In the genomic region with DNA sequence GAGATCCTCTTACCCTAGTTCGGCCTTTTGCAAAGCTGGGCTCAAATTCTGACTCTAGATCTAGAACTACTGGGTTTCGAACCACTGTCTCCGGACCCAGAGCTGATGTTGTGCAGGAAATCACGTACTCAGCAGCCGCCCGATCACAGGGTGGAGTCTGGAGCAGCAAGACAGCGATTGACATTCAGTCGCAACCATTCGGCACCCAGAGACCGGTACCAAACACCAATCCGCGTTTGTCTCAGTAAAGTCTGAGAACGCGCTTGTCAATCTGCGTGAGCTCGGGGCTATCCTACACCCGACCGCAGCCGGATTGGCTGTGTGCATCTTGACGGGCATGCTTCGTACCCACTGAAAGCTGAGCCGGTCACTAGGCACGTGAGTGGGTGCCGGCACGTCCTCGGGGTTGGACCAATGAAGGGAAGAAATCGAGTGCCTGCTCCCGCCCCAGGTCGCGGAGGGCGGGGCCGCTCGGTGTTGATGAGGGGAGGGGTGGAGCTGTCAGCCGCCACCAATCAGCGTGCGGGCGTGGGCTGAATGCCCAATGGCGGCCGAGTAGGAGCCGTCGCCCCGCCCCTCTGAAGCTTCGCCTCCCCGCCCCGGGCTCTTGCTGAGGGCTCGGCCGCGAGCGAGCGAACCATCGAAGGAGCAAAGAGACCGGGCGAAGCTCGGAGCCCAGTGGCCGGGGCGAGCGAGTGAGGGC, we compare ENCODE assay signal across 8 mouse cellular contexts. TPM values are rescaled to one million over a fixed set of nuclear protein-coding genes. Genes with fewer than 3 reads are reported as not detected.
DNase-seq lines count a peak whose midpoint lies in the region; ATAC-seq and TF ChIP-seq lines count a peak whose summit lies in the region.

A gene (plus strand): TSS at position 613 of the 703 bp plus-strand sequence.

- under 1% methylated on average over 50 of the region's 57 CpGs for WGBS in heart, embryonic 11.5 days (ENCODE audit: insufficient replicate concordance)
- under 1% methylated on average over 54 of the region's 57 CpGs for WGBS in kidney, embryonic 16.5 days
- under 1% methylated on average over 56 of the region's 57 CpGs for WGBS in liver, adult 2 months

- H3K27me3 ChIP-seq in C2C12 (ENCODE audit: control insufficient read depth, insufficient read depth, insufficient read length) = no peaks in the 10 kb centered on the region
- H3K27me3 ChIP-seq in erythroblast, embryonic 14.5 days (ENCODE audit: control insufficient read depth) = no peaks in the 10 kb centered on the region
- H3K27me3 ChIP-seq in heart, embryonic 11.5 days (ENCODE audit: control insufficient read depth, insufficient read depth, low read length) = no peaks in the 10 kb centered on the region
- no peaks in the 10 kb centered on the region for H3K27me3 ChIP-seq in kidney, embryonic 16.5 days (ENCODE audit: insufficient read depth, low read length)
- no peaks in the 10 kb centered on the region for H3K27me3 ChIP-seq in liver, adult 2 months (ENCODE audit: control insufficient read depth, insufficient read depth, low read length)
- no peaks in the 10 kb centered on the region for H3K27me3 ChIP-seq in myocyte (ENCODE audit: control insufficient read depth, insufficient read depth, insufficient read length)
- no peaks in the 10 kb centered on the region for H3K27me3 ChIP-seq in splenic B cell, adult 2 months (ENCODE audit: control insufficient read depth, insufficient read depth, low read length, poor library complexity, severe bottlenecking)

- H3K4me2 ChIP-seq in heart, embryonic 11.5 days = peak within 1 kb of the TSS; percentile 96
- H3K4me2 ChIP-seq in kidney, embryonic 16.5 days (replicated peaks; ENCODE audit: low read depth, low read length) = peak within 1 kb of the TSS; percentile 96
- H3K4me2 ChIP-seq in myocyte (ENCODE audit: low read depth) = peak within 1 kb of the TSS; percentile 79

- TF ChIP-seq POLR2A in brain, embryonic 14.5 days (IDR thresholded peaks at IDR 0.05; ENCODE audit: borderline replicate concordance, extremely low read depth, insufficient read depth, insufficient read length, poor library complexity, severe bottlenecking) = peak; percentile 91
- peak; percentile 60; the same call in 1 of the 2 replicates for TF ChIP-seq POLR2A in liver, adult 2 months (IDR thresholded peaks at IDR 0.05; ENCODE audit: extremely low read depth, insufficient read depth, low read length)
- peak; percentile 83 for TF ChIP-seq POLR2A in myocyte (IDR thresholded peaks at IDR 0.05; ENCODE audit: insufficient read length, low read depth)

- H3K27ac ChIP-seq in heart, embryonic 11.5 days (ENCODE audit: low read depth, low read length) = peak within 1 kb of the TSS; percentile 95
- peak within 1 kb of the TSS; percentile 87 for H3K27ac ChIP-seq in kidney, embryonic 16.5 days (ENCODE audit: low read length)
- peak within 1 kb of the TSS; percentile 59 for H3K27ac ChIP-seq in liver, adult 2 months (replicated peaks; ENCODE audit: insufficient read depth, low read depth, low read length)

- peak; percentile 100 for DNase-seq in brain, embryonic 14.5 days (ENCODE audit: low read depth)
- peak; percentile 99 for DNase-seq in liver, adult 2 months (ENCODE audit: extremely low read depth, low read depth, low spot score)
- peak; percentile 99 for DNase-seq in splenic B cell, adult 2 months (ENCODE audit: low read depth, low spot score)

- peak within 1 kb of the TSS; percentile 95 for H3K9ac ChIP-seq in heart, embryonic 11.5 days (ENCODE audit: low read depth, low read length)
- H3K9ac ChIP-seq in kidney, embryonic 16.5 days (replicated peaks; ENCODE audit: low read length) = peak within 1 kb of the TSS; percentile 85
- peak within 1 kb of the TSS; percentile 90 for H3K9ac ChIP-seq in liver, adult 2 months (ENCODE audit: low read depth, low read length)

- peaks cover 61% of the 10 kb centered on the region for H3K4me1 ChIP-seq in erythroblast, embryonic 14.5 days (ENCODE audit: control insufficient read depth)
- H3K4me1 ChIP-seq in heart, embryonic 11.5 days (ENCODE audit: control insufficient read depth, insufficient read depth, low read length) = peaks cover 26% of the 10 kb centered on the region
- peaks cover 24% of the 10 kb centered on the region for H3K4me1 ChIP-seq in kidney, embryonic 16.5 days (ENCODE audit: insufficient read depth, low read length)
- H3K4me1 ChIP-seq in liver, adult 2 months (ENCODE audit: control insufficient read depth, insufficient read depth, low read length) = peaks cover 19% of the 10 kb centered on the region

- H3K9me3 ChIP-seq in erythroblast, embryonic 14.5 days (ENCODE audit: control insufficient read depth, low read length) = no peaks in the 10 kb centered on the region
- no peaks in the 10 kb centered on the region for H3K9me3 ChIP-seq in heart, embryonic 11.5 days (replicated peaks; ENCODE audit: control insufficient read depth, low read length)
- H3K9me3 ChIP-seq in kidney, embryonic 16.5 days (ENCODE audit: low read length) = no peaks in the 10 kb centered on the region

- H3K4me3 ChIP-seq in C2C12 (ENCODE audit: insufficient read depth, poor library complexity, severe bottlenecking) (peak within 1 kb of the TSS; percentile 46), myocyte (peak within 1 kb of the TSS; percentile 32)
- peak within 1 kb of the TSS; percentile 82 for H3K4me3 ChIP-seq in erythroblast, embryonic 14.5 days (replicated peaks)
- H3K4me3 ChIP-seq in heart, embryonic 11.5 days (ENCODE audit: low read depth, low read length) = peak within 1 kb of the TSS; percentile 87
- peak within 1 kb of the TSS; percentile 68 for H3K4me3 ChIP-seq in kidney, embryonic 16.5 days (ENCODE audit: low read length)
- peak within 1 kb of the TSS; percentile 72 for H3K4me3 ChIP-seq in liver, adult 2 months (ENCODE audit: insufficient read depth, low read depth, low read length)

- peaks cover 4% of the 10 kb centered on the region for H3K79me3 ChIP-seq in C2C12 (ENCODE audit: low read depth)

- ATAC-seq in heart, embryonic 11.5 days (replicated peaks; ENCODE audit: insufficient number of reproducible peaks, low FRiP score, low TSS enrichment) = peak; percentile 98
- peak; percentile 100 for ATAC-seq in kidney, embryonic 16.5 days (ENCODE audit: low FRiP score, low TSS enrichment)

- H3ac ChIP-seq in C2C12 (ENCODE audit: control insufficient read depth, insufficient read length, low read depth) (peak within 1 kb of the TSS; percentile 82), myocyte (ENCODE audit: control insufficient read depth, insufficient read length) (peak within 1 kb of the TSS; percentile 92)

- H3K79me2 ChIP-seq in C2C12 (ENCODE audit: control insufficient read depth, insufficient read depth) (peaks cover 25% of the 10 kb centered on the region), myocyte (ENCODE audit: control insufficient read depth, insufficient read depth) (peaks cover 34% of the 10 kb centered on the region)
- peaks cover 30% of the 10 kb centered on the region for H3K79me2 ChIP-seq in liver, adult 2 months (ENCODE audit: control insufficient read depth, insufficient read depth, low read length)

- TF ChIP-seq CTCF in C2C12 (IDR thresholded peaks at IDR 0.05; ENCODE audit: control insufficient read depth, insufficient read depth, insufficient read length) = no peak
- TF ChIP-seq CTCF in brain, embryonic 14.5 days (IDR thresholded peaks at IDR 0.05; ENCODE audit: borderline replicate concordance, extremely low read depth, insufficient read depth, insufficient read length) = no peak
- no peak for TF ChIP-seq CTCF in liver, adult 2 months (IDR thresholded peaks at IDR 0.05; ENCODE audit: low read depth, low read length)

- H3K36me3 ChIP-seq in C2C12 (ENCODE audit: control insufficient read depth, insufficient read depth) (peaks cover 19% of the 10 kb centered on the region), myocyte (ENCODE audit: control insufficient read depth, insufficient read depth) (peaks cover 3% of the 10 kb centered on the region)
- H3K36me3 ChIP-seq in erythroblast, embryonic 14.5 days (ENCODE audit: control insufficient read depth) = peaks cover 43% of the 10 kb centered on the region
- peaks cover 10% of the 10 kb centered on the region for H3K36me3 ChIP-seq in heart, embryonic 11.5 days (ENCODE audit: control insufficient read depth, insufficient read depth, low read length)
- H3K36me3 ChIP-seq in kidney, embryonic 16.5 days (ENCODE audit: insufficient read depth, low read length) = peaks cover 19% of the 10 kb centered on the region
- H3K36me3 ChIP-seq in liver, adult 2 months (ENCODE audit: control insufficient read depth, insufficient read depth, low read length) = no peaks in the 10 kb centered on the region
- H3K36me3 ChIP-seq in splenic B cell, adult 2 months (ENCODE audit: control insufficient read depth, insufficient read depth, low read length, poor library complexity, severe bottlenecking) = no peaks in the 10 kb centered on the region

TF ChIP-seq in C2C12, 6 proteins besides CTCF, POLR2A, EP300 and RAD21:
- TF ChIP-seq USF1 (IDR thresholded peaks at IDR 0.05; ENCODE audit: low read depth) = peak; percentile 91
- no peak for TF ChIP-seq MYOD1 (IDR thresholded peaks at IDR 0.05; ENCODE audit: control insufficient read depth, insufficient read length, low read depth)
- peak; percentile 83 for TF ChIP-seq MAX (IDR thresholded peaks at IDR 0.05)
- TF ChIP-seq FOSL1 (IDR thresholded peaks at IDR 0.05; ENCODE audit: insufficient read depth, low read length, poor library complexity, severe bottlenecking) = no peak
- TF ChIP-seq MYOG (IDR thresholded peaks at IDR 0.05; ENCODE audit: control insufficient read depth, extremely low read depth, insufficient read length) = no peak
- no peak for TF ChIP-seq CEBPB (IDR thresholded peaks at IDR 0.05; ENCODE audit: low read depth)

TF ChIP-seq in myocyte, 11 proteins besides CTCF, POLR2A, EP300 and RAD21 (continues in another document):
- TF ChIP-seq SRF (IDR thresholded peaks at IDR 0.05; ENCODE audit: control insufficient read depth, insufficient read length, low read depth) (peak; percentile 82), TCF3 (IDR thresholded peaks at IDR 0.05; ENCODE audit: insufficient read length, low read depth) (no peak), MYOG (IDR thresholded peaks at IDR 0.05; ENCODE audit: control insufficient read depth in 1 of 3, insufficient read depth in 1 of 3, insufficient read length in 2 of 3, low read depth in 2 of 3) (no peak), MAX (IDR thresholded peaks at IDR 0.05; ENCODE audit: low read depth) (no peak), MYOD1 (IDR thresholded peaks at IDR 0.05; ENCODE audit: control insufficient read depth in 1 of 3, insufficient read length in 2 of 3, low read depth in 2 of 3) (no peak), E2F4 (IDR thresholded peaks at IDR 0.05; ENCODE audit: insufficient read depth) (no peak), TCF12 (IDR thresholded peaks at IDR 0.05; ENCODE audit: insufficient read depth, poor library complexity, severe bottlenecking) (no peak)

RNA-seq across cellular contexts. Expression of the gene that starts here (rescaled TPM):
- polyA plus RNA-seq in C2C12 (2012; fragmentation: generic; extraction: Trizol) (10.1 TPM), myocyte (2012; fragmentation: generic; extraction: Trizol) (31.3 TPM)
- polyA plus RNA-seq in brain, embryonic 14.5 days (2012; rRNA removed) = 64.6 and 86.5 TPM in 2 replicates
- 1.1 and 2.2 TPM in 2 replicates for polyA plus RNA-seq in erythroblast, embryonic 14.5 days (2012)
- 19.6 and 22.8 TPM in 2 replicates for polyA plus RNA-seq in heart, embryonic 11.5 days (2014; fragmentation: Nextera tagmentation; extraction: Ambion mirVana)
- 37.7 and 39.1 TPM in 2 replicates for polyA plus RNA-seq in kidney, embryonic 16.5 days (2015; fragmentation: Nextera tagmentation; extraction: Ambion mirVana)
- total RNA-seq in liver, adult 2 months (2014; rRNA removed) = 9.5 and 10.4 TPM in 2 replicates
- polyA plus RNA-seq in liver, adult 2 months (2012; rRNA removed) = 13.0 and 15.6 TPM in 2 replicates

Comparison
In these comparisons a context has a peak if more than half of its experiments do, and no peak if none do; other contexts are left out.
1. Peak in every context shown above with its lines: DNase-seq, ATAC-seq, H3K4me3 ChIP-seq and H3K27ac ChIP-seq.
2. H3K4me3 ChIP-seq: peak in every context shown above with its lines; median percentile 87 in heart, embryonic 11.5 days; 82 in erythroblast, embryonic 14.5 days; 72 in liver, adult 2 months; 68 in kidney, embryonic 16.5 days; 46 in C2C12; 32 in myocyte.